Mouse (Mus musculus) myocyte (in vitro differentiated cells): Measurements from ENCODE around the gene Axin2.

Source experiments
- CEBPB ChIP-seq: IDR thresholded peaks from 2 replicates; pipeline ENCODE4 v1.6.1; 2011; ENCODE audit warnings: mild to moderate bottlenecking, moderate library complexity; ENCODE audit not compliant: poor library complexity, insufficient read depth, severe bottlenecking
- MAX ChIP-seq: IDR thresholded peaks from one replicate; pipeline ENCODE4 v1.6.1; 2011; ENCODE audit warnings: low read depth, mild to moderate bottlenecking, control low read depth
- POLR2A ChIP-seq: IDR thresholded peaks from one replicate; pipeline ENCODE4 v1.6.1; 2011; ENCODE audit warnings: low read depth, mild to moderate bottlenecking, control low read depth, moderate library complexity; ENCODE audit not compliant: insufficient read length
- POLR2AphosphoS2 ChIP-seq: IDR thresholded peaks from one replicate; pipeline ENCODE4 v1.6.1; 2011; ENCODE audit warnings: low read depth, control low read depth; ENCODE audit not compliant: insufficient read length
- REST ChIP-seq: IDR thresholded peaks from one replicate; pipeline ENCODE4 v1.6.1; 2011; ENCODE audit warnings: mild to moderate bottlenecking, control low read depth, moderate library complexity; ENCODE audit not compliant: insufficient read depth, insufficient read length
- SRF ChIP-seq: IDR thresholded peaks from one replicate; pipeline ENCODE4 v1.6.1; 2011; ENCODE audit warnings: low read depth; ENCODE audit not compliant: control insufficient read depth, insufficient read length
- TCF12 ChIP-seq: IDR thresholded peaks from one replicate; pipeline ENCODE4 v1.6.1; 2011; ENCODE audit warnings: mild to moderate bottlenecking, control low read depth; ENCODE audit not compliant: poor library complexity, insufficient read depth, severe bottlenecking
- USF1 ChIP-seq: IDR thresholded peaks from one replicate; pipeline ENCODE4 v1.6.1; 2011; ENCODE audit warnings: low read depth, mild to moderate bottlenecking, control low read depth, moderate library complexity

- TF ChIP-seq REST, result no peak
- TF ChIP-seq SRF, result no peak
- no peak for TF ChIP-seq POLR2A
- TF ChIP-seq MAX, result no peak
- no peak for TF ChIP-seq USF1
- TF ChIP-seq CEBPB, result no peak
- TF ChIP-seq TCF12, result no peak
- TF ChIP-seq POLR2AphosphoS2, result no peak
These were observed 39.6 kb upstream of the Axin2 start for GRCm38 (mm10) chr11:108880546-108880945.
